Mouse (Mus musculus) bone marrow macrophage, adult 2 months (primary cell): ENCODE measurements around the gene Sh3tc1.

Experiments
- CTCF ChIP-seq: IDR thresholded peaks from 2 replicates; pipeline ENCODE4 v1.5.1; 2012; ENCODE audit warnings: low read depth, mild to moderate bottlenecking, low read length, moderate library complexity
- POLR2A ChIP-seq: IDR thresholded peaks from 2 replicates; pipeline ENCODE4 v1.6.1; 2012; ENCODE audit warnings: mild to moderate bottlenecking, low read depth, low read length, borderline replicate concordance

DNA sequence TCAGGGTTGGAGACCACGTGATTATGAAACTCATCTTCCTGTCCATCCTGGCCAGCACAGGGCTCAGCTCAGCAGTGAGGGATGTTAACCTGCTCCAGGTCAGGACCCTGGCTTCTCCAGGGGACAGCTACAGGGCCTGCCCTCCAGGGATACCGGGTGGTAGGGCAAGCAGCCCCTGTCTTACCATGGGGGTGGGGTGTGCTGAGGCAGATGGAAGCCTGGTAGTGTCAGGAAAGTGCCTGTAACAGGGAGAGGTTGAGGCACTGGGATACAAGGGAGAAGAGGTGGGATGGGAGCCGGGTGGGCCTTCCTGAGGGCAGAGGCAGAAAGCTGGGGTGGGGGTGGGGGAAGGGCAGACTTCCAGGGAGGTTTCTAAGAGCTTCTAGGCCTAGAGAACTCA lies 87.5 kb downstream of the Sh3tc1 start:
- TF ChIP-seq POLR2A (no peak), CTCF (no peak)
